Mouse (Mus musculus) erythroblast, embryonic 14.5 days (primary cell): ENCODE results near the gene Gm8660. TPM values are rescaled to one million over a fixed set of nuclear protein-coding genes. Genes with fewer than 3 reads are reported as not detected.
"Not testable (repeated sequence)": the region's sequence is repeated elsewhere in the genome, so short reads cannot be mapped to it uniquely, and the experiment has no call there.

Experiments used
- H3K27me3 ChIP-seq: 2 replicates; pipeline ENCODE4 v1.6.1; 2012; ENCODE audit warnings: inconsistent platforms; ENCODE audit not compliant: control insufficient read depth
- H3K36me3 ChIP-seq: 2 replicates; pipeline ENCODE4 v1.6.1; 2012; ENCODE audit warnings: mild to moderate bottlenecking, inconsistent platforms; ENCODE audit not compliant: control insufficient read depth
- H3K4me1 ChIP-seq: 2 replicates; pipeline ENCODE4 v1.6.1; 2012; ENCODE audit warnings: inconsistent platforms; ENCODE audit not compliant: control insufficient read depth
- H3K4me3 ChIP-seq: replicated peaks from 2 replicates; pipeline ENCODE3; 2012; ENCODE audit warnings: moderate library complexity, mild to moderate bottlenecking, inconsistent platforms
- H3K9me3 ChIP-seq: 2 replicates; pipeline ENCODE4 v1.6.1; 2012; ENCODE audit warnings: low read length, inconsistent platforms, mixed read lengths; ENCODE audit not compliant: control insufficient read depth
- polyA plus RNA-seq: library from polyadenylated mRNA; stranded (reverse); fragments of >175 nt; gene quantifications from 2 replicates; pipeline ENCODE4 v1.2.3, GENCODE M21; 2012

Gm8660 gene
- polyA plus RNA-seq = not detected in 2 replicates

GRCm38 (mm10) chr7:22370939-22371338 is at the start of gene Gm8660:
Gm8660 (minus strand) TSS chr7:22371039.
- not testable (repeated sequence) for H3K36me3 ChIP-seq, H3K27me3 ChIP-seq, H3K4me3 ChIP-seq, H3K4me1 ChIP-seq, H3K9me3 ChIP-seq

GRCm38 (mm10) chr7:22413283-22413682 is 42.4 kb upstream of the Gm8660 start, which contains the start of gene Vmn1r148:
Vmn1r148 (plus strand) TSS chr7:22413583.
- H3K4me1 ChIP-seq, H3K4me3 ChIP-seq, H3K9me3 ChIP-seq, H3K27me3 ChIP-seq, H3K36me3 ChIP-seq: not testable (repeated sequence)

GRCm38 (mm10) chr7:22329617-22330016 is 41.2 kb downstream of the Gm8660 start, which contains the start of gene Gm4187:
Gm4187 (minus strand) TSS chr7:22329717.
- H3K36me3 ChIP-seq, H3K4me3 ChIP-seq, H3K27me3 ChIP-seq, H3K9me3 ChIP-seq, H3K4me1 ChIP-seq: not testable (repeated sequence)

Other genes with a start within 250 kb of the Gm8660 start
- not detected in 2 replicates for gene Gm10666, start 236.3 kb downstream of the Gm8660 start, polyA plus RNA-seq
- not detected in 2 replicates for gene Vmn1r142, start 207.0 kb downstream of the Gm8660 start, polyA plus RNA-seq
- not detected in 2 replicates for gene Vmn1r143, start 181.7 kb downstream of the Gm8660 start, polyA plus RNA-seq
- gene Gm8653, start 169.8 kb downstream of the Gm8660 start, polyA plus RNA-seq = not detected in 2 replicates
- gene Gm8453, start 141.6 kb downstream of the Gm8660 start, polyA plus RNA-seq = not detected in 2 replicates
- gene Gm4187, start 41.3 kb downstream of the Gm8660 start, polyA plus RNA-seq = not detected in 2 replicates
- not detected in 2 replicates for gene Vmn1r148, start 42.5 kb upstream of the Gm8660 start, polyA plus RNA-seq
- gene Vmn1r149, start 67.2 kb upstream of the Gm8660 start, polyA plus RNA-seq = not detected in 2 replicates
- gene Gm10665, start 93.0 kb upstream of the Gm8660 start, polyA plus RNA-seq = not detected in 2 replicates
- not detected in 2 replicates for gene Vmn1r151, start 128.6 kb upstream of the Gm8660 start, polyA plus RNA-seq
- not detected in 2 replicates for gene Vmn1r152, start 151.9 kb upstream of the Gm8660 start, polyA plus RNA-seq
- not detected in 2 replicates for gene Gm8677, start 163.8 kb upstream of the Gm8660 start, polyA plus RNA-seq
- not detected in 2 replicates for gene Gm4201, start 194.3 kb upstream of the Gm8660 start, polyA plus RNA-seq
- not detected in 2 replicates for gene Gm4565, start 217.1 kb upstream of the Gm8660 start, polyA plus RNA-seq